Mouse (Mus musculus): Measurements from ENCODE around the gene Gm4491. TPM values are rescaled to one million over a fixed set of nuclear protein-coding genes. Genes with fewer than 3 reads are reported as not detected.

The Gm4491 gene
- total RNA-seq (2021), result under 1 TPM; 0.39 to 0.42 TPM
- long read RNA-seq, partial matches to known transcripts, result 0 of 1 reads
- long read RNA-seq, other reads (novel, unspliced or antisense), result 1 of 1 reads

DNA sequence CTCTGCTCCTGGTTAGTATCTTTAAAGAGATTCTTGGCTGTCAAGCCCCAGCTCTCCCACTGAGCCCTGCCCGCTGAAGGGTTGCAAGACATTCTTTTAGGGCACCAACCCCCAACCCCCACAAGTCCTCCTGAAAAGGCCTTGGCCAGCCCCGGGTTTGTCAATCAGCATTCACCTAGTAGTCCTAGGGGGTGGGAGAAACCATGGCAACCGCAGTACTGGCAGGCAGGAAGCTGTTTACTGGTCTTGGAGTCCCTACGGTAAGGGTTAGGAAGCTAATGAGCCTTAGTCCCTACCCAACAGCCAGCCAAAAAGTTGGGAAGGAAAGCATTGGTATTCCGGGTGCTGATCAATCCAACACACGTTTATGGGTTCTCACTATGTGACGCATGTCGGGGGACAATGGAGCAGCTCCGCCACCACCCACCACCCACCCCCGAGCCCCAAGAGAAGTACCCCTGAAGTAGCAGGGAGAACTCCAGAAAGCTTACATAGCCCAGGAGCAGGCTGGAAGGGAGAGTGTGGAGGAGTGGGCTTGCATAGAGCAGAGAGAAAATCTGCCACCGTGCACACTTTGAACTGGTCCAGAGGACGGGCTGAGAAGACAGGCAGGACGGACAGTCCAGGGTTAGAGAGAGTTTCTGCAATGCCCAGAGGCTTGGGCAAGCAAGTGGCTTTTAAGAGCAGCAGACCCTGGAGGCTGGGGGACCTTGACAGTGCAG, at the start of gene Gm4491:
Gene Gm4491, minus strand, starts transcription at position 61 of the 722 bp plus-strand sequence.
- DNase-seq (ENCODE audit: low spot score in 2 of 2), result peak; percentile 61 to 68

DNA sequence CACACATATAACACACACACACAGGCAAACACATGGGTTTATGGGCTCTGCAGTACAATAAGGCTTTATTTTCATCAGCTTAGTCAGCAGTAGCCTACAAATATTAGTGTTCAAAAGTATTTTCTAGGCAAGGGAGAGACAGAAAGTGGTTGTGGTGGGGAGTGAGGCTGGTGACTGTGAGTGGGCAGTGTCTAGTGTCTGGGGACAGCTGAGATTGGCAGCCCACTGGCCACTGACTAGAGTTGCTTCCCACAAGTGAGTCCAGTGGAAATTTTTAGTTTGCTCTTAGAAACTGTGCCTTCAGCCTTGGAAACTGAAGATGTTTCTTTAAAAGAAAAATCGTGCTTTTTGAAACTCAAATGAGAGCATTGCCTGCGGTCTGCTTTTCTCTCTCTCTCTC, 46.1 kb upstream of the Gm4491 start:
- no peak for DNase-seq (ENCODE audit: low spot score in 2 of 2)

DNA sequence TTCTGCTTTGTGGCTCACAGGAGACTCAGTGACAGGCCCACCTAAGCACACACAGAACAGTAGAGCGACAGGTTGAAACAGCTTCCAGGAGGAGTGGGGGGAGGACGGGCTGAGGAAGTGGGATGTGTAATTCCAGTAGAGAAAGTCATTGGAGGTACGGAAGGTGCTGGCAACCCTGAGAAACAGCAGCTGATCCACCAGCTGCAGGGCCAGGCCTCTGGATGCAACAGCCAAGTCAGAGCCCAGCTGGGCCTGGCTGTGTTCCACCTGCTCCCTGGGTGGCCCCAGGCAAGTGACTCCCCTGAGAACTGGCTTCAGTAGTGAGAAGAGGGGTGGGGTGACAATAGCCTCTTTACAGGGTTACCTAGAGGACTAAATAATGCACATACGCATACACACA, 45.5 kb upstream of the Gm4491 start:
- peak; percentile 57 to 65 for DNase-seq (ENCODE audit: low spot score in 2 of 2)

- no peak for DNase-seq (ENCODE audit: low spot score in 2 of 2)
Observed at GRCm38 (mm10) chr14:57154916-57155315, 39.2 kb upstream of the Gm4491 start.

GRCm38 (mm10) chr14:57145741-57146140, 30.1 kb upstream of the Gm4491 start:
- DNase-seq (ENCODE audit: low spot score in 2 of 2), result peak in 1 of 2 experiments; percentile 21

GRCm38 (mm10) chr14:57135265-57135664, 19.6 kb upstream of the Gm4491 start:
- DNase-seq (ENCODE audit: low spot score in 2 of 2), result no peak

- peak in 1 of 2 experiments; percentile 22 for DNase-seq (ENCODE audit: low spot score in 2 of 2)
Observed at GRCm38 (mm10) chr14:57133161-57133661, 17.5 kb upstream of the Gm4491 start, which contains the start of gene Gjb6. Gjb6 (minus strand) TSS chr14:57133611.

- DNase-seq (ENCODE audit: low spot score in 2 of 2), result no peak
Observed at GRCm38 (mm10) chr14:57127383-57127782, 11.7 kb upstream of the Gm4491 start.

DNA sequence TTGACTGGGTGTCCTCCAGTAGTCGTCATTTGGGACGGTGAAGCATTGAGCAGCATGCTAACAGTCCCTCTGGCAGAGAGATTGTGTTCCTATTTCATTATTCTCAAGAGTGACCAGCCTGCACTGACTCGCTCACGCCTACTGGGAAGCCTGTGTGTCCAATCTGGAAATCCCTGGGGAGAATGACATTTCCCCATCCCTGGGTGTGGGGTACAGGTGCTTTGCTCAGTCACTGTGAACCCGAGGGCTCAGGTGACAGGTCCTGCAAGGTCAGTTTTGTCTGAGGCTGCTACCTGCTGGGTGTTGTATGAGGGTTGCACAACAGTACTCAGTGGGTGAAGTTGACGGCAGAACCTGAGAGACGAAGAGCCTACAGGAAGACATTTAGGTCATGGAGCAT, 6.6 kb upstream of the Gm4491 start:
- DNase-seq (ENCODE audit: low spot score in 2 of 2), result no peak

GRCm38 (mm10) chr14:57109194-57109593, 6.5 kb downstream of the Gm4491 start:
- DNase-seq (ENCODE audit: low spot score in 2 of 2), result peak; percentile 65 to 71

- no peak for DNase-seq (ENCODE audit: low spot score in 2 of 2)
Observed at GRCm38 (mm10) chr14:57107916-57108315, 7.8 kb downstream of the Gm4491 start.

DNA sequence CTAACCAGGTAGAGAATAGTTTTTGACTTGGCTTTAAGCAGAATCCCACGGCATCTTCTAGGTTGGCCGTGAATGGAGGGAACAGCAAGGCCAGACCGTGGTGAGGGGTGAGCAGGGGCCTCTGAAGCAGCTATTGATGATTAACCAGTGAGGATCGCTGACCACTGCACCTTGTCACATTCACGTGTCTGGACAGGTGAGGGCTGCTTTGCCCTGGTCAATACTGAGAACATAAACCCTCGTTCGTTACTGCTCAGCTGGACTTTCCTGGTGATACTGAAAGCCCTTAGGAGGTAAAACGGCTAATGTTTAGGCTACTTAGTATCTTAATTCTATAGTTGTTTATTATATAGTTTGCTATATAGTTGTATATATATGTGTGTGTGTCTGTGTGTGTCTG, 8.6 kb downstream of the Gm4491 start:
- DNase-seq (ENCODE audit: low spot score in 2 of 2), result no peak

GRCm38 (mm10) chr14:57105721-57106120, 10.0 kb downstream of the Gm4491 start:
- DNase-seq (ENCODE audit: low spot score in 2 of 2), result no peak

DNA sequence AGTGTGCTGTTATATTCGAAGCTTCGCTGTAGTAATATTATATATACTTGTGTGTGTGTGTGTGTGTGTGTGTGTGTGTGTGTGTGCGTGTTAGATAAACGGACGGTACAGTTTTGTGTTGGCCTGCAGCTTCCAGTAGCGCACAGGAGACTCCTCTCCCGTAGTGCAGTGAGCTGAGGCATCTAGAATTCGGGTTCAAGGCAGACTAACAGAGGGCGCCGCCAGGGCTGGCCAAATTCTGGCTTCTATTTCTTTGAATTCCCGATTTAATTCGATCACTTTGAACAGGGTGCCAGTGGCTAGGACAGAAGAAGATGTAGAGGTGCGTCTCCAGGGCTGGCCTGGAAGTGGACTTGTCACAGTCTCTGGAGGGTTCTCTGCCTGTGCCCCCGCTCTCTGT, 10.6 kb downstream of the Gm4491 start:
- DNase-seq (ENCODE audit: low spot score in 2 of 2), result no peak

DNA sequence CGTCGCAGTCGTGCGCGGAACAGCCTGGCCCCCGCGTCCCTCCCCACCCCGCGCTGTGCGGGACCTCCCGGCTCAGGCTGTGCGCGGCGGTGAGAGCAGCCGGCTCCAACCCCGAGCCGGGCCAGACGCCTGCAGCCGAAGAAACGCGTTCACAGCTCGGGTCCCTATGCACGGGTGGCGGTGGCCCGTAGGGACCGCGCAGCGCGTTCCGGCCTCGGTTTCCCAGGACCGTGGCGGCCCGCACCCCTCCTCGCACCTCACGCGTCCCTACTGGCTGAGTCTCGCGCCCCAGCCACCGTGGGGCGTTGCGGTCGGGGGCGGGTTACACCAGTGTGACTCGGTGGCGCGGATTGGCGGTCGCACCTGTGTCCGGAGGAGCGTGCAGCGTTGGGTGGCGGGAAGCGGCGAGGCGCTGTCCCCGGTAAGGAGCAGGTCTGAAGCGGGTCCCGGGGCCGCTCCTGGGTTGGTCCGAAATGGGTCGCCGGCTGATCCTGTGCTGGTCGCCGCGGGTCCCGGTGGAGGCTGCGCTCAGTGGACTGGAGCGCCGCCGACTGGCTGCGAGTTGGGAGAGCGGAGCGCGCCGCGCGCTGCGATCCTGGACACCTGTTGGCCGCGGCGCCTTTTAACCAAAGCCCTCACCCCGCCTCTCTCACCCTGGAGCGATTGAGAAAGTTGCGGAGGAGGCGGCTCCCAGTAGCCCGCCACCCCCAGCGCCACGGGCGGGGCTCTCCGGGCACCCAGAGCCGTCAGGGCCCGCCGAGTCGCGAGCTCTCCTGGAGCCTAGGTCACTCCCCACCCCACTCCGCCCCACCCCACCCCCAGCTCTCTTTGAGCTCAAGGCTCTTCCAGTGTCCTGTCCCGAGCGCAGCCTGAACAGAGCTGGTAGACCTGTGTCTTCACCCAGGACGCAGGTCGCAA, 11.3 kb downstream of the Gm4491 start, which contains the start of gene Gjb2:
Gene Gjb2, minus strand, starts transcription at position 597 of the 918 bp plus-strand sequence.
- DNase-seq (ENCODE audit: low spot score in 2 of 2), result peak; percentile 30 to 60

DNA sequence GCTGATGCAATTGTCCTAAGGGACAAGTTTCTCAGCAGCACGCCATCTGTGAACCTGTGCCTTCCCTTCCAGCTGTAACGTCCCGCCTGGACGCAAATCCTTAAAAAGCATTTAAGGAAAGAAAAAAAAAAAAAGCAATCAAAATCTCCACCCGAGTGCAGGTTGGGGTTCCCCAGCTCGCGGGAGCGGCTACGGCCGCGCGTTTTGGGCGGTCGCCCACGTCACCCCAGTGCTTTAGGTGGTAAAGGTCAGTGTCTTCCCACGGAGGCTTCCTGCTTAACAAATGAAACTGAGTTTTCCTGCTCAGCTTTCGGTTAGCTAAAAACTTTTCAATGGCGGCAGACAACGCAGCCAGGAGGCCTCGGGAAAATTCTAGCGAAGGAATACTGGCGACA, 12.0 kb downstream of the Gm4491 start:
- DNase-seq (ENCODE audit: low spot score in 2 of 2), result no peak

GRCm38 (mm10) chr14:57103121-57103520, 12.6 kb downstream of the Gm4491 start:
- no peak for DNase-seq (ENCODE audit: low spot score in 2 of 2)

- DNase-seq (ENCODE audit: low spot score in 2 of 2), result no peak
Observed at GRCm38 (mm10) chr14:57101623-57102022, 14.1 kb downstream of the Gm4491 start.

GRCm38 (mm10) chr14:57095855-57096254, 19.8 kb downstream of the Gm4491 start:
- no peak for DNase-seq (ENCODE audit: low spot score in 2 of 2)

GRCm38 (mm10) chr14:57093029-57093428, 22.7 kb downstream of the Gm4491 start:
- DNase-seq (ENCODE audit: low spot score in 2 of 2), result peak; percentile 56 to 63

DNA sequence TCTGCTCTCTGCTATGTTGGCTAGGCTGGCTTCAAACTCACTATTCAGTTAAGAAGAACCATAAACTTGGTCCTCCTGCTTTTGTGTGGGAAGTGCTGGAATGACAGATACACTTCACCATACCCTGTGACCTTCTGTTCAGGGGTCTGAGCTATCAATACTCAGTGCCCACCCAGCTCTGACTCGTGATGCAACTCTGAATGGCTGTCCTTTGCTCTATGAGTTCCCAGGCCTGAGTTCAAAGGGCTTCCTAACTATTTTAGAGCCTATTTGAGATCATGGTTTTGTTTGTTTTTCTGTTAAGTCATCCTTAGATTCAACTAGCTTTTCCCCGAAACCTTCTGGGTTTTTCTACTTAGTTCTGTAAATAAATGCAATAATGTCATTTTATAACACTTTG, 25.7 kb downstream of the Gm4491 start:
- no peak for DNase-seq (ENCODE audit: low spot score in 2 of 2)

- no peak for DNase-seq (ENCODE audit: low spot score in 2 of 2)
Observed at GRCm38 (mm10) chr14:57089107-57089506, 26.6 kb downstream of the Gm4491 start.
